Mouse (Mus musculus): ENCODE data around the gene Ctrc. TPM values are rescaled to one million over a fixed set of nuclear protein-coding genes. Genes with fewer than 3 reads are reported as not detected.

Gene Ctrc
- polyA plus RNA-seq, 1 experiment from 2014 or later, result not detected

- no peak overlapping the region for H3K9ac ChIP-seq
- H3K36me3 ChIP-seq, result peaks cover 43% of the 10 kb centered on the region
- 0 out of 2 replicates have a peak, but pooled peaks cover 6% of the 10 kb centered on the region for H3K4me1 ChIP-seq
- H3K4me2 ChIP-seq, result no peak overlapping the region
- ATAC-seq (ENCODE audit: insufficient number of reproducible peaks, low FRiP score, low TSS enrichment, low read depth), result no peak
- no peak overlapping the region for H3K27ac ChIP-seq
- 85% methylated on average over 7 of the region's 7 CpGs for WGBS
- no peaks in the 10 kb centered on the region for H3K9me3 ChIP-seq
- no peaks in the 10 kb centered on the region for H3K27me3 ChIP-seq
- H3K4me3 ChIP-seq, result no peak overlapping the region
Measured at GRCm38 (mm10) chr4:141816267-141816666, 29.9 kb downstream of the Ctrc start.

- H3K4me2 ChIP-seq, result no peak overlapping the region
- peaks cover 92% of the 10 kb centered on the region for H3K36me3 ChIP-seq
Measured at GRCm38 (mm10) chr4:141811375-141811774, 34.8 kb downstream of the Ctrc start.

GRCm38 (mm10) chr4:141810975-141811374 is 35.2 kb downstream of the Ctrc start:
- no peak overlapping the region for H3K9ac ChIP-seq
- peaks cover 94% of the 10 kb centered on the region for H3K36me3 ChIP-seq
- WGBS, result 96% methylated on average over 2 of the region's 2 CpGs

More at GRCm38 (mm10) chr4:141811375-141811774, 34.8 kb downstream of the Ctrc start:
- no peak for ATAC-seq (ENCODE audit: insufficient number of reproducible peaks, low FRiP score, low TSS enrichment, low read depth)
- H3K4me1 ChIP-seq, result no peaks in the 10 kb centered on the region
- H3K9ac ChIP-seq, result no peak overlapping the region
- 94% methylated on average over 7 of the region's 7 CpGs for WGBS
- H3K9me3 ChIP-seq, result no peaks in the 10 kb centered on the region
- H3K4me3 ChIP-seq, result no peak overlapping the region
- no peaks in the 10 kb centered on the region for H3K27me3 ChIP-seq
- no peak overlapping the region for H3K27ac ChIP-seq

GRCm38 (mm10) chr4:141809850-141810464 is 36.2 kb downstream of the Ctrc start:
- H3K36me3 ChIP-seq, result peaks cover 98% of the 10 kb centered on the region
- no peaks in the 10 kb centered on the region for H3K4me1 ChIP-seq
- no peak for ATAC-seq (ENCODE audit: insufficient number of reproducible peaks, low FRiP score, low TSS enrichment, low read depth)
- no peaks in the 10 kb centered on the region for H3K9me3 ChIP-seq
- H3K4me2 ChIP-seq, result no peak overlapping the region
- H3K9ac ChIP-seq, result no peak overlapping the region
- 79% methylated on average over 8 of the region's 8 CpGs for WGBS
- H3K27me3 ChIP-seq, result no peaks in the 10 kb centered on the region
- H3K4me3 ChIP-seq, result no peak overlapping the region
- no peak overlapping the region for H3K27ac ChIP-seq

More at GRCm38 (mm10) chr4:141810975-141811374, 35.2 kb downstream of the Ctrc start:
- H3K27ac ChIP-seq, result no peak overlapping the region
- no peaks in the 10 kb centered on the region for H3K4me1 ChIP-seq
- no peaks in the 10 kb centered on the region for H3K9me3 ChIP-seq
- H3K27me3 ChIP-seq, result no peaks in the 10 kb centered on the region
- H3K4me3 ChIP-seq, result no peak overlapping the region
- ATAC-seq (ENCODE audit: insufficient number of reproducible peaks, low FRiP score, low TSS enrichment, low read depth), result no peak
- H3K4me2 ChIP-seq, result no peak overlapping the region

- no peak for ATAC-seq (ENCODE audit: insufficient number of reproducible peaks, low FRiP score, low TSS enrichment, low read depth)
- no peak overlapping the region for H3K9ac ChIP-seq
Measured at GRCm38 (mm10) chr4:141805886-141806285, 40.3 kb downstream of the Ctrc start.

GRCm38 (mm10) chr4:141804105-141804504 is 42.1 kb downstream of the Ctrc start:
- no peak overlapping the region for H3K27ac ChIP-seq
- H3K4me3 ChIP-seq, result no peak overlapping the region
- ATAC-seq (ENCODE audit: insufficient number of reproducible peaks, low FRiP score, low TSS enrichment, low read depth), result no peak
- no peak overlapping the region for H3K9ac ChIP-seq
- no peaks in the 10 kb centered on the region for H3K9me3 ChIP-seq
- H3K27me3 ChIP-seq, result no peaks in the 10 kb centered on the region
- WGBS, result 86% methylated on average over 4 of the region's 4 CpGs
- H3K4me1 ChIP-seq, result no peaks in the 10 kb centered on the region
- H3K4me2 ChIP-seq, result no peak overlapping the region
- peaks cover 61% of the 10 kb centered on the region for H3K36me3 ChIP-seq

More at GRCm38 (mm10) chr4:141805886-141806285, 40.3 kb downstream of the Ctrc start:
- H3K4me1 ChIP-seq, result no peaks in the 10 kb centered on the region
- H3K4me3 ChIP-seq, result no peak overlapping the region
- H3K4me2 ChIP-seq, result no peak overlapping the region
- H3K27ac ChIP-seq, result no peak overlapping the region
- WGBS, result 95% methylated on average over 8 of the region's 8 CpGs
- no peaks in the 10 kb centered on the region for H3K9me3 ChIP-seq
- peaks cover 79% of the 10 kb centered on the region for H3K36me3 ChIP-seq
- H3K27me3 ChIP-seq, result no peaks in the 10 kb centered on the region

- Histone ChIP-seq H3K27ac (no peak overlapping the region), H3K36me3 (0 out of 2 replicates have a peak, but pooled peaks cover 18% of the 10 kb centered on the region), H3K9me3 (no peaks in the 10 kb centered on the region), H3K4me1 (peaks cover 20% of the 10 kb centered on the region), H3K9ac (no peak overlapping the region), H3K4me3 (no peak overlapping the region), H3K4me2 (no peak overlapping the region), H3K27me3 (no peaks in the 10 kb centered on the region)
- 90% methylated on average over 5 of the region's 5 CpGs for WGBS
- ATAC-seq (ENCODE audit: insufficient number of reproducible peaks, low FRiP score, low TSS enrichment, low read depth), result no peak
Measured at GRCm38 (mm10) chr4:141797545-141797944, 48.6 kb downstream of the Ctrc start.

- Histone ChIP-seq H3K9me3 (no peaks in the 10 kb centered on the region), H3K27ac (no peak overlapping the region), H3K4me2 (no peak overlapping the region), H3K4me3 (no peak overlapping the region), H3K9ac (no peak overlapping the region), H3K4me1 (peaks cover 20% of the 10 kb centered on the region), H3K27me3 (no peaks in the 10 kb centered on the region), H3K36me3 (0 out of 2 replicates have a peak, but pooled peaks cover 18% of the 10 kb centered on the region)
- no peak for ATAC-seq (ENCODE audit: insufficient number of reproducible peaks, low FRiP score, low TSS enrichment, low read depth)
- 65% methylated on average over 4 of the region's 4 CpGs for WGBS
Measured at GRCm38 (mm10) chr4:141796954-141797353, 49.2 kb downstream of the Ctrc start.

GRCm38 (mm10) chr4:141796356-141796755 is 49.8 kb downstream of the Ctrc start:
- Histone ChIP-seq H3K4me2 (no peak overlapping the region), H3K4me3 (no peak overlapping the region), H3K36me3 (0 out of 2 replicates have a peak, but pooled peaks cover 18% of the 10 kb centered on the region), H3K9me3 (no peaks in the 10 kb centered on the region), H3K9ac (no peak overlapping the region), H3K27me3 (no peaks in the 10 kb centered on the region), H3K4me1 (peaks cover 20% of the 10 kb centered on the region), H3K27ac (no peak overlapping the region)
- no peak for ATAC-seq (ENCODE audit: insufficient number of reproducible peaks, low FRiP score, low TSS enrichment, low read depth)
- 85% methylated on average over 7 of the region's 7 CpGs for WGBS

GRCm38 (mm10) chr4:141794152-141794535 is 52.0 kb downstream of the Ctrc start:
- peaks cover 30% of the 10 kb centered on the region for H3K4me1 ChIP-seq
- H3K27ac ChIP-seq, result peak overlapping the region; percentile 95
- 0 out of 2 replicates have a peak, but pooled peaks cover 18% of the 10 kb centered on the region for H3K36me3 ChIP-seq
- peak overlapping the region; percentile 53 for H3K9ac ChIP-seq
- peak overlapping the region; percentile 54 for H3K4me2 ChIP-seq
- H3K4me3 ChIP-seq, result peak overlapping the region; percentile 74
- no peak for ATAC-seq (ENCODE audit: insufficient number of reproducible peaks, low FRiP score, low TSS enrichment, low read depth)
- WGBS, result 11% methylated on average over 5 of the region's 5 CpGs
- no peaks in the 10 kb centered on the region for H3K9me3 ChIP-seq
- H3K27me3 ChIP-seq, result no peaks in the 10 kb centered on the region

GRCm38 (mm10) chr4:141793282-141794151 is 52.6 kb downstream of the Ctrc start, which contains the start of gene Casp9:
TSS of gene Casp9 (plus strand) at chr4:141793612.
- Histone ChIP-seq H3K27me3 (no peaks in the 10 kb centered on the region), H3K4me3 (peak within 1 kb of the TSS; percentile 74), H3K36me3 (peaks cover 21% of the 10 kb centered on the region; the same call in 1 of the 2 replicates), H3K27ac (peak within 1 kb of the TSS; percentile 95), H3K9ac (peak within 1 kb of the TSS; percentile 53), H3K4me1 (peaks cover 30% of the 10 kb centered on the region), H3K9me3 (no peaks in the 10 kb centered on the region), H3K4me2 (peak within 1 kb of the TSS; percentile 54)
- ATAC-seq (ENCODE audit: insufficient number of reproducible peaks, low FRiP score, low TSS enrichment, low read depth), result peak; percentile 88
- under 1% methylated on average over 76 of the region's 80 CpGs for WGBS

All from limb, embryonic 15.5 days (tissue).